Mouse (Mus musculus) lung, embryonic 15.5 days (tissue): ENCODE measurements at regions not wholly inside any gene's neighbourhood (a gene's known extent, or its start where the extent isn't known, plus 50 kb on each side); places are given as distances from the start of the nearest gene placed in this dataset.

Experiments
- ATAC-seq: fragments of 200-750 bp; cut with Nextera tagmentation; 2 replicates; pipeline ENCODE4 v1.8.0; 2017; ENCODE audit warnings: moderate number of reproducible peaks, borderline replicate concordance; ENCODE audit not compliant: low FRiP score, low TSS enrichment; ENCODE audit errors: extremely low read depth
- H3K27ac ChIP-seq: fragments of 300-500 bp; sonication (generic); 2 replicates; pipeline ENCODE4 v1.5.1; 2015; ENCODE audit warnings: moderate library complexity, mild to moderate bottlenecking, inconsistent platforms
- H3K27me3 ChIP-seq: fragments of 300-500 bp; sonication (generic); 2 replicates; pipeline ENCODE4 v1.6.1; 2015; ENCODE audit warnings: inconsistent platforms
- H3K36me3 ChIP-seq: fragments of 300-500 bp; sonication (generic); 2 replicates; pipeline ENCODE4 v1.6.1; 2015; ENCODE audit warnings: inconsistent platforms
- H3K4me1 ChIP-seq: fragments of 300-500 bp; sonication (generic); 2 replicates; pipeline ENCODE4 v1.6.1; 2015; ENCODE audit warnings: inconsistent platforms
- H3K4me2 ChIP-seq: fragments of 300-500 bp; sonication (generic); 2 replicates; pipeline ENCODE4 v1.6.1; 2015; ENCODE audit warnings: inconsistent platforms, mild to moderate bottlenecking, moderate library complexity
- H3K4me3 ChIP-seq: fragments of 300-500 bp; sonication (generic); 2 replicates; pipeline ENCODE4 v1.5.1; 2015; ENCODE audit warnings: mild to moderate bottlenecking, inconsistent platforms
- H3K9ac ChIP-seq: fragments of 300-500 bp; sonication (generic); 2 replicates; pipeline ENCODE4 v1.6.1; 2015; ENCODE audit warnings: inconsistent platforms
- H3K9me3 ChIP-seq: fragments of 300-500 bp; sonication (generic); 2 replicates; pipeline ENCODE4 v1.6.1; 2016; ENCODE audit warnings: inconsistent platforms
- WGBS: fragments of 180-500 bp; shearing (Covaris S2); methylation state at CpG from one replicate; pipeline ENCODE4 v1.1.7; 2015; 5-methylcytosine and 5-hydroxymethylcytosine counted together

DNA sequence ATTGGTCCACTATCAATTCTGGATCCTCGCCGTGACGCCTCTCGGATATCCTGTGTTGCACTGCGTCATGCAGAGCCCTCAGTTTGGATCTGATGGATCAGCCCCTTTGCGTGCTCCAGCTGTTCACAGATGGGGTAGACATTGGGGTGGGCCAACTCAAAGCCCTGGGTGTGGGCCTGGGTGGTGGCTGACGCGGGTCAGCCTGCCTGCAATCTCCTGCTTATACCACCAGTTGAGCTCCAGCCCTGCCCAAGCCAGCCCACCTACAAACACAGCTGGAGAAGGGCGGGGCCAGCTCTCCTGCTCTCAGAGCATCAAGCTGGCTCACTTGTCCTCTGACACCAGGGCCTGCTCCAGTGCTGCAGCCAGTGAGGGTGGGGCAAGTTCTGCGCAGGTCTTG lies 73.1 kb downstream of the Rps15a start:
- no peak overlapping the region for H3K4me3 ChIP-seq
- ATAC-seq = peak; percentile 76
- H3K27ac ChIP-seq = no peak overlapping the region
- H3K27me3 ChIP-seq = no peaks in the 10 kb centered on the region
- H3K4me2 ChIP-seq = no peak overlapping the region
- no peak overlapping the region for H3K9ac ChIP-seq
- peaks cover 4% of the 10 kb centered on the region; the same call in 1 of the 2 replicates for H3K4me1 ChIP-seq
- H3K36me3 ChIP-seq = no peaks in the 10 kb centered on the region
- no peaks in the 10 kb centered on the region for H3K9me3 ChIP-seq
- 40% methylated on average over 10 of the region's 10 CpGs for WGBS

DNA sequence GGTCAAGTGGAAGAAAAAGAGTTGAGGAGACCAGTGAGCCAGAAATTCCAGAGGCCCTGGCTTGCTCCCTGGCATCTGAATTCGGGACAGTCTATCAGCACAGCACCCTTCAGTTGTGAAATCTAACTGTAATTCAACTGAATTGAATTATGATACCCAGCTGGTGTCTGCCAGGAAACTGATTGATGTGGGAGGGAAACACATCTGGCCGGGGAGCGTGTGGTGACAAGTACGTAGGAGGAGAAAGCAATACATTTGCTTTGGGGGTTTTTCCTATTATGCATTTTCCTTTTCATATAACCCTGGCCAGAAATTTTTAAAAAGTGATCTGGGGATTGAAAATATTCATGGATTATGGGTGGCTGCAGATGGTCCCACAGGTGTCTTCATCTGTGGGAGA lies 76.1 kb downstream of the Rps15a start:
- H3K27ac ChIP-seq = no peak overlapping the region
- no peak overlapping the region for H3K9ac ChIP-seq
- peaks cover 4% of the 10 kb centered on the region; the same call in 1 of the 2 replicates for H3K4me1 ChIP-seq
- H3K27me3 ChIP-seq = no peaks in the 10 kb centered on the region
- no peaks in the 10 kb centered on the region for H3K36me3 ChIP-seq
- H3K4me2 ChIP-seq = no peak overlapping the region
- H3K4me3 ChIP-seq = no peak overlapping the region
- no peak for ATAC-seq
- H3K9me3 ChIP-seq = no peaks in the 10 kb centered on the region
- 66% methylated on average over 4 of the region's 4 CpGs for WGBS

DNA sequence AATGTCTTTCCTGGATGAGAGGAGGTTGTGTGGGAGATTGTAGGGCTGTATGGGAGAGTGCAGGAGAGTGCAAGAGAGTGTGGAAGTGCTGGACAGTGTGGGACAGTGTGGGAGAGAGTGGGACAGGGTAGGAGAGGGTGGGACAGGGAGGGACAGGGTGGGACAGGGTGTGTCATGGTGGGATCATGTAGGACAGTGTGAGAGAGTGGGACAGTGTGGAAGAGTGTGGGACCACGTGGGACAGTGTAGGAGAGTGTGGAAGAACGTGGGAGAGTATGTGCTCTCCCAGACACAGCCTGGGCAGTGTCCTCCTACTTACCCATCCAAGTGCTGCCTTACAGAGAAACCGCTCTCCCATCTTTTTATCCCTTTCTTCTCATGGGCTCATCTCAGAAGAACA lies 78.9 kb downstream of the Rps15a start:
- Histone ChIP-seq H3K4me1 (no peaks in the 10 kb centered on the region), H3K4me2 (no peak overlapping the region), H3K9me3 (no peaks in the 10 kb centered on the region), H3K9ac (no peak overlapping the region), H3K27me3 (no peaks in the 10 kb centered on the region), H3K36me3 (no peaks in the 10 kb centered on the region), H3K27ac (no peak overlapping the region), H3K4me3 (no peak overlapping the region)
- WGBS = 48% methylated on average over 3 of the region's 3 CpGs
- no peak for ATAC-seq

DNA sequence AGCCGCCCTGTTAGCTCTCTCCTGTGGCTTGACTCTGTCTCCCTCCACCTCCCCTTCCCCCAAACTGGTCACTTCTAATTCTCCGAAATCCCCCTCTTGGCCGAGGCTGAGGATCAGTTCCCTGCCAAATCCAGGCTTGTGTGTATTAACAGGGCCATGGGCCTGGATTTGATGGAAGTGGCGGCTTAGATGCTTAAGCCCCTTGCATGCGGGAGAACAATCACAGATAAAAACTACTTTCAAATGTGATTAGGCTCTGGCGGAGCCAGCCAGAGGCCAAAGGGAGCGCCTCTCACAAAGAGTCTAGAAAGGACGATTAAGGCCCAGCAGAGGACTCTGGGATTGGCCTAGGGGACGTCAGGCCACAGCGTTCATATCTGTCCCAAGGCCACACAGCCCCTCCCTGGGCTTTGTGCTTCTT lies 89.9 kb downstream of the Rps15a start:
- H3K27ac ChIP-seq = no peak overlapping the region
- no peak for ATAC-seq
- H3K27me3 ChIP-seq = no peaks in the 10 kb centered on the region
- WGBS = 12% methylated on average over 10 of the region's 10 CpGs
- no peaks in the 10 kb centered on the region for H3K9me3 ChIP-seq
- H3K9ac ChIP-seq = no peak overlapping the region
- no peaks in the 10 kb centered on the region for H3K4me1 ChIP-seq
- H3K4me2 ChIP-seq = no peak overlapping the region
- H3K4me3 ChIP-seq = no peak overlapping the region
- H3K36me3 ChIP-seq = no peaks in the 10 kb centered on the region

DNA sequence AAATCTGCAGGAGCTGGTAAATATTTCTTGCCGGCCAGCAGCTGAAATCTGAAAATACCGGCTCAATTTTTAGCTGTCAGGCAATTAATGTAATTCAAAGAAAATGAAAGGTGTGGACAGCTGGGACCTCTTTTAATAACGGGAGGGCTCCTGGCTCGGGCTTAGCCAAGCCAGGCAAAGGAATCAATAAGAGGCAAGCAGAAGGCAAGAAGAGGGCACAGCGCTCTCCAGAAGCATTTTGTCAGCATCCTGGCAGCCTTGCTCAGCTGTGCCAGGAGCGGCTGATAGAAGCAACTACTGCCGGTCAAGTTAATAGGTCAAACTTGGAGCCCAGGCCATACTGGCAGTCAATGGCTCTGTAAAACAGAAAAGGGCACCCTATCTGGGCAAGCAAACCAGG lies 111.4 kb downstream of the Rps15a start:
- Histone ChIP-seq H3K27me3 (no peaks in the 10 kb centered on the region), H3K4me1 (no peaks in the 10 kb centered on the region), H3K27ac (no peak overlapping the region), H3K9me3 (no peaks in the 10 kb centered on the region), H3K36me3 (no peaks in the 10 kb centered on the region), H3K4me3 (no peak overlapping the region), H3K9ac (no peak overlapping the region), H3K4me2 (no peak overlapping the region)
- ATAC-seq = no peak
- WGBS = 79% methylated on average over 7 of the region's 7 CpGs

DNA sequence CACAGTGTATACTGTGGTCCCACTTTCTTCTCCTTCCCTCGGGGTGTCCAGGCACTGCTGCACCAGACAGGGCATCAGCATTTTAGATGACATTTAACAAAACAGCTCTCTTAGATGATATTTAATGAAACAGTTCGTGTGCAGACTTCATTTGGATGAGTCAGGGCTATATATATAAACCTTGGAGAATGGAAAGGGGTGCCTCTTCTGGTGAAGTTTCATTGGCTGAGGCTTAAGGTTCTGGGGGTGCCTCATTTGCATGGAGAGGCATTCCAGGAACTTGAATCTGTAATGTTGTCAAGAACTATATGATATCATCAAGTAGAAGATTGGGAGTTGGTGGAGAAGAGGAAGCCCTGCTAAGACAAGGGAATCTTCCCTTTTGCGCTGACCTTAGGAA lies 114.1 kb downstream of the Rps15a start:
- no peak overlapping the region for H3K9ac ChIP-seq
- no peaks in the 10 kb centered on the region for H3K4me1 ChIP-seq
- 71% methylated on average over 3 of the region's 3 CpGs for WGBS
- no peak overlapping the region for H3K4me3 ChIP-seq
- ATAC-seq = no peak
- H3K27me3 ChIP-seq = no peaks in the 10 kb centered on the region
- H3K36me3 ChIP-seq = no peaks in the 10 kb centered on the region
- no peak overlapping the region for H3K27ac ChIP-seq
- no peaks in the 10 kb centered on the region for H3K9me3 ChIP-seq
- H3K4me2 ChIP-seq = no peak overlapping the region

DNA sequence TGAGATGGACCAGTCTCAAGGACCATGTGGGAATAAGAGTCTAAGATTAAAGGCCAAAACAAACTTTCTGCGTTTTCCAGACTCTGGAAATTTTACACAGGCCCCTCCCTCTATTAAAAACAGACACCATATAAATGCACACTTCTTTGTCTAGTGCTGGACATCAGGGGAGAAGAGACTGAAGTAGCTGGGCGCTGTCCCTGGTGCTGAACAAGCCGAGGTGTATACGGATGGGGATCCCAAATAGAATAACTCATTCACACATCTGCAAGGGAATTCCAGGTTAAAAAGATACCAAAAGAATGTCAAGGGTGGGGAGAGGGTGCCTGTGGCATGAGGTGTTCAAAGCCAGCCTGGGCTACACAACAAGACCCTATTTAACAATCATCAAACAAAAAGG lies 114.9 kb downstream of the Rps15a start:
- H3K4me1 ChIP-seq = no peaks in the 10 kb centered on the region
- no peak overlapping the region for H3K4me3 ChIP-seq
- no peaks in the 10 kb centered on the region for H3K36me3 ChIP-seq
- 1% methylated on average over 4 of the region's 4 CpGs for WGBS
- no peak overlapping the region for H3K27ac ChIP-seq
- H3K9ac ChIP-seq = no peak overlapping the region
- H3K27me3 ChIP-seq = no peaks in the 10 kb centered on the region
- no peaks in the 10 kb centered on the region for H3K9me3 ChIP-seq
- no peak overlapping the region for H3K4me2 ChIP-seq
- ATAC-seq = no peak

DNA sequence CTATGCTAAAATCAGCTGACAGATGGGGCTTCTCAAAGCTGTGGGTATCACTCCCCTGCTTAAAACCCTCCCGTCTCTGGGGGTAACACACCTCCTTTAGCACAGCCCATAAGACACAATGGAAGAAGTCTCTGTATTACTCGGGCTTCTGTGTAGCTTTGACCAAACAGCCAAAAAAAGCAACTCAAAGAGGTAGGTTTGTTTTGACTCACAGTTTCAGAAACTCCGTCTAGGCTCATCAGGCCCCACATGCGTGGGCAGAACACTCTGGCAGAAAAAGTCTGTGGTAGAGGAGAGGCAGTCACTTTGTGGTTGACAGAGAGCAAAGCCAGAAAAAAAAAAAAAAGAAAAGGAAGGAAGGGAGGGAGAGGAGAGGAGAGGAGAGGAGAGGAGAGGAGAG lies 133.8 kb downstream of the Rps15a start:
- Histone ChIP-seq H3K4me3 (no peak overlapping the region), H3K4me2 (no peak overlapping the region), H3K4me1 (no peaks in the 10 kb centered on the region), H3K27me3 (no peaks in the 10 kb centered on the region), H3K9ac (no peak overlapping the region), H3K36me3 (no peaks in the 10 kb centered on the region), H3K9me3 (no peaks in the 10 kb centered on the region), H3K27ac (no peak overlapping the region)
- no peak for ATAC-seq
- 72% methylated on average over 4 of the region's 4 CpGs for WGBS

DNA sequence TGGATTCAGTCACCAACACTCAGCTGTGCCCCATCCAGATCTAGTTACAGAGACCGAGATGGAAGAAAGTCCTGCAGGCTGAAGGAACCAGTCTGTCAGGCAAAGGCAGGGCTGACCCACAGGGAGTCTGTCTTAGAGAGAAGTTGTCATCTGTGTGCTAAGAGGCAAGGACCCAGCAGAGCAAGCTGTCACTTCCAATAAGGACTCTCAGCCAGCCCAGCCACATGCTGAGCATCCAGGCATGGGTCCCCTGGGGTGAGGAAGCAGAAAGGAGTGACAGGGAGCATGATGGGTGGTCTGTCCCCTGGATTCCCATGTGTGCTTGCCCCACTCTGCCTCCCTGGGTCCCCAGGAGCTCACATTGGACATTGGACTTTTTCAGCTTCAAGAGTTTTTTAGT lies 144.8 kb downstream of the Rps15a start:
- no peak overlapping the region for H3K4me2 ChIP-seq
- no peak overlapping the region for H3K9ac ChIP-seq
- H3K27ac ChIP-seq = no peak overlapping the region
- no peaks in the 10 kb centered on the region for H3K9me3 ChIP-seq
- no peaks in the 10 kb centered on the region for H3K27me3 ChIP-seq
- no peak for ATAC-seq
- H3K4me1 ChIP-seq = no peaks in the 10 kb centered on the region
- 9% methylated on average over 1 of the region's 1 CpGs for whole genome bisulfite sequencing
- H3K4me3 ChIP-seq = no peak overlapping the region
- H3K36me3 ChIP-seq = no peaks in the 10 kb centered on the region

DNA sequence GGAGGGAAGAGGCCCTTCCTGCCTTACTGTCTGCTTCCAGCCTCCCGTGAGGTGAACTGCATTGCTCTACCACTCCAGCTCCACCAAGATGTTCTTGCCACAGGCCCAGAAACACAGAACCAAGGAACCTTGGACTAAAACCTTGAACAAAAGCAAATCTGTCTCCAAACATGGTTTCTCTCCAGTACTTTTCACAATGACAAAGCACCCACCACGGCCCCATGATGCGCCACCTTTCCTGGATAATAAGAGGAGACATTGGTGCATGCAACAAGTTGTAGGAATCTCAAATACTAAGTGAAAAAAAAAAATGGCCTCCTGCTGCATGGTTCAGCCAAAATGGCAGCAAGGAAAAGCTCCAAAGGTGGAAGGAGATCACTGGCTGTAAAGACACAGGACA lies 172.6 kb downstream of the Rps15a start:
- Histone ChIP-seq H3K4me3 (no peak overlapping the region), H3K9me3 (no peaks in the 10 kb centered on the region), H3K27ac (no peak overlapping the region), H3K4me1 (no peaks in the 10 kb centered on the region), H3K4me2 (no peak overlapping the region), H3K27me3 (no peaks in the 10 kb centered on the region), H3K9ac (no peak overlapping the region), H3K36me3 (no peaks in the 10 kb centered on the region)
- no peak for ATAC-seq
- 93% methylated on average over 3 of the region's 3 CpGs for WGBS

DNA sequence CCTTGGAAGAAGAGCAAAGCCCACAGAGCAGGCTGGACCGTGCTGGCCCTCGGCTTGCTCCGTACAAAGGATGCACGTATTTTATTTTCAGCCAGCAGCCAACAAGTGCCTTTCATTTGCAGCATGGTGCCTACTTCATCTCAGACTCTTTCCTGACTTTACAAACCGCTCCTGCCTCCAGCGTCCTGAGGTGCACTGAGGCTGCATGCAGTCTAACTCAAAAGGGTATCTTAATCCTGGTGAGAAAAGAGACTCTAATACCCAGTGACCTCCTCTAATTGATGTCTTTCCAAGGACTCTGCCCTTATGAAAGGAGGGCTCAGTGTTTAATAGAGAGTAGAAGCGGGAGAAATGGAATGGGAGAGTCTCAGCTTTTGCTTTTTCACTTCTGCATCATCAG lies 176.4 kb downstream of the Rps15a start:
- H3K4me1 ChIP-seq = no peaks in the 10 kb centered on the region
- no peak overlapping the region for H3K9ac ChIP-seq
- H3K9me3 ChIP-seq = no peaks in the 10 kb centered on the region
- H3K27ac ChIP-seq = no peak overlapping the region
- no peaks in the 10 kb centered on the region for H3K36me3 ChIP-seq
- ATAC-seq = no peak
- H3K27me3 ChIP-seq = no peaks in the 10 kb centered on the region
- WGBS = 77% methylated on average over 7 of the region's 7 CpGs
- H3K4me3 ChIP-seq = no peak overlapping the region
- no peak overlapping the region for H3K4me2 ChIP-seq

DNA sequence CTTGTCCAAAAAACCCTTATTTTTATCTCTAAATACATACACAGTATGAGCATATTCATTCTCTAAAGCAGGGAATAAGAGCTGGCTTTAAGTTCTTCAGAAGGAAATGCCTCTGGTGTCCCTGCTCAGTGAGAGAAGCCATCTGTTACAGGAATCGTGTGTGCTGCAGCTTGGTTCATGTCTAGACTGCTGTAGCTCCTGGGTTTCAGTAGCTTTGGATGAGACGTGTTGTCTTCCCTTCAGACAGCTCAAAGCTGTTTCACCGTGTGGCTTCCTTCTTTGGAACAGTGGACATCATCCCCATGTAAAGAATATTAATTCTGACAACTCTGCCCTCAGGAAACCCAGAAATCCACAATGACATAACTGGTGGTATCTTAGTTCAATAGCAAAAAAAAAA lies 181.1 kb downstream of the Rps15a start:
- Histone ChIP-seq H3K36me3 (no peaks in the 10 kb centered on the region), H3K4me3 (no peak overlapping the region), H3K4me1 (no peaks in the 10 kb centered on the region), H3K9me3 (no peaks in the 10 kb centered on the region), H3K9ac (no peak overlapping the region), H3K4me2 (no peak overlapping the region), H3K27me3 (no peaks in the 10 kb centered on the region), H3K27ac (no peak overlapping the region)
- WGBS = 43% methylated on average over 3 of the region's 3 CpGs
- ATAC-seq = no peak

DNA sequence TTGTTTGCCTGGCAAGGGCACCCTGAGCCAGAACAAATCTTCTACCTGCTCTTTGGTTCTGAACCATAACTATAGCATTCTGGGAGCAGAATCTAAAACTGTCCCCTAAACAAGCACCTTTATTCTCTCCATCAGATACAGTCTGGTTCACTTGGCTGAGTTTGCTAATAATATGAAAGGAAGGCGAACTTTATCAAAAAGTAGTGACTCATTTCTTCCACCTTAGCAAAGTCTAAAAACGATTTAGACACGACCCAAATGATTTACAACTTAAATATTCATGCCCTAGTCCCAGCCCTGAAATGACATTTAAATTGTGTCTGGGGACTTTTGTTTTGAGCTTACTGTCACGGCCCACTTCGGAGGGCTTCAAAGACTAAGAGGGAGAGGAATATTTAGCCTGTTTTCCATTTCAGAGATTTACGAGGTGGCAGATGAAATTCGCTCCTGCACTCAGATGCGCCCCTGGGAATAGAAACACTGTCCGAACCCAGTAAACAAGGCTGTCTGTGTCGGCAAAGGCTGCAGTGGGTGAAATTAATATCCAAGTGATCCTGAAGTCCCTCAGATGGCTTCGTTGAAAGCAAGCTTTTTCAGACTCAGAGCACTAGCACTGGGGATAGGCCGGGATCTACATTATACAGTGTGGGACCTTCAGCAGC lies 184.6 kb downstream of the Rps15a start:
- WGBS = 38% methylated on average over 12 of the region's 12 CpGs
- no peaks in the 10 kb centered on the region for H3K27me3 ChIP-seq
- no peak overlapping the region for H3K27ac ChIP-seq
- H3K4me1 ChIP-seq = no peaks in the 10 kb centered on the region
- H3K9ac ChIP-seq = no peak overlapping the region
- H3K9me3 ChIP-seq = no peaks in the 10 kb centered on the region
- H3K4me2 ChIP-seq = no peak overlapping the region
- H3K36me3 ChIP-seq = no peaks in the 10 kb centered on the region
- H3K4me3 ChIP-seq = no peak overlapping the region
- no peak for ATAC-seq
